Mouse (Mus musculus) lung, adult 18-20 months (tissue): ENCODE results near the gene P2ry14.
A peak's percentile ranks its signal among the peaks of the same experiment; 100 is the strongest.
"Not testable (repeated sequence)": the region's sequence is repeated elsewhere in the genome, so short reads cannot be mapped to it uniquely, and the experiment has no call there.

Experiments used
- DNase-seq, 2 experiments: peaks; one replicate each; pipeline ENCODE4 v3.0.0; 2022; ENCODE audit warnings: mixed read lengths in 2 of 2

The P2ry14 gene

GRCm38 (mm10) chr3:59141507-59142305 is 11.7 kb downstream of the P2ry14 start:
- no peak for DNase-seq

DNA sequence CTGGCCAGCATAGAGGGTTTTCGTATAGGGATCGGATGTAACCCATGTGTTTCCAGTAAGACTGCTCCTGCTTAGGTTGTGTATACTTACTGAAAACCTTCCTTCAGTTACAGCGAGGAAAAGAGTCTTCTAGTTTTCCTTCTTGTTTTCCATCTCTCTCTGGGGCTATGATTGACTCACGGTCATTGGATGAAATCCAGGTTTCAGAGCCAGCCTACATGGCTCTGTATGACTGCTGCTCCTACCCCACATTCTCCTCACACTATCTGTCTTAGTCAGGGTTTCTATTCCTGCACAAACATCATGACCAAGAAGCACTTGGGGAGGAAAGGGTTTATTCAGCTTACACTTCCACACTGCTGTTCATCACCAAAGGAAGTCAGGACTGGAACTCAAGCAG is 12.5 kb downstream of the P2ry14 start:
- not testable (repeated sequence) for DNase-seq

DNA sequence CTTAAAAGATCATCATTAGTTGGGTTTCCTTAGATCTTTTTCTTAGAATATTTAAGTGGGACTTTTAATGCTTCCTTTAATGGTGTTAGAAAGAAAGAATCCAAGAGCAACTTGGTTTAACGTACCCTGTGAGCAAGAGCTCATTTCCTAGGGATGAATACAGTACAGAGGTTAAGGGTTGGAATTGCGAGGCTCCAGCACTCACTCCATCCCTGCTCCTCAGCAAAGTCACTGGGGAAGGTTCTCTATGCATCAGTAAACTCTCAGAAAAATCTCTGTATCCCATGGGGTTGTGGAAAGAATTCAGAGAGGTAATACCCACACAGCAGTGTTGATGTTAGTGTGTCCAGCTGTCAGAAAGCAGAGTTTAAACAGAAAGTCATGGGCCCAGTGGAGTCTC is 13.3 kb downstream of the P2ry14 start:
- DNase-seq, result no peak

- DNase-seq, result no peak
Observed at GRCm38 (mm10) chr3:59139651-59140051, 13.8 kb downstream of the P2ry14 start.

DNA sequence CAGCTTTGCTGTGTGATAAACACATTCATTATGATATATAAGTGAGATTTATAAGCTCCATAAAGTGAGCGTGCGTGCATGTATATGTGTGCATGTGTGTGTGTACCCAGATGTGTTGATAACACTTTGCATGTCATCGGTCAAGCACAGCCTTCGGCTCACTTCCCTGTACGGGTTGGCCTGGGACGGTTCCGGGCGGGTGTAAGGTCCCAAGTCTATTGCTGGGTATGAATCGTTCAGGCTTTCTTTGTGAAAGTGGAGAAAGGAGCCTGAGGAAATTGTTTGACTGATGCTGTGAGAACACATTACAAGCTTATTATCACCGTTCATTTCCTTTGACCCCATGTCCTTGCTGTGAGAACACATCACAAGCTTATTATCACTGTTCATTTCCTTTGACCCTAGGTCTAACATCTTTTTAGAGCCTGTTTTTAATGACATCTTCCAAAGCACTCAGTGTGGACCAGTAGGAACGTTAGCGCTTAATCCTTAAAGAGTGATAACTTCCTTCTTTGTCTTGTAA is 14.4 kb downstream of the P2ry14 start:
- DNase-seq, result no peak

DNA sequence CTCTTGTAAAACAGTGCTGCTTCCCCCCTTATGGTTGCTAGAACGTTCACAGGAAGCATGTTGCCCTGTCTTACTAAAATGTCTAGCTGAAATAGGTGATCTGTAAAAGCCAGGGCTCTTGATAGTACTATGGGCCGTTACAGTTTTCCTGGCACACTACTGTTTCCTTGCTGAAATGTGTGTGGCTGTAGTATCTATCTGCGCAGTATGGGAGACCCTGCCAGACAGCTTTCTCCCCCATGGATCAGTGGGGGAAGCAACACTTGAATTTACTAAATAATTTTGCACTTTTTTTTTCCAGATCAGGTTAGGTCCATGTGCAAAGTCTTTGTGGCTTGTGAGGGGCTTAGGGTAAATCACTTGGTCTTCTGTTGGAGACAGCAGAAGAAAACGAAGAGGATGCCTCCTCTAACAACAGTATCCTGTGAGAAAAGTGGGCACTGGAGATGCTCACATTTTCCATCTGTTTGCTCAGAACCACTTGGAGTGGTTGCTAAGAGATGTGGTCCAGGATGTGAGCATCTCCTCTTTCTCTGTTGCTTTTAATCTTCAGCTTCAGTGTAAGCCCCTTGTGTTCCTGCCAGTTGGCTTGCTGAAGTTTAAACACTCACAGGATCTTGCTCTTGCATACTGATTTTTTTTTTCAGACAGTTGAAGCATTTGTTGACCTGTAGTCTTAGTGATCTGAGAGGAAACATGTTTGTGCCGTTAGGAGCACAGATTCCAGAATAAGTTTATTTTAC is 17.3 kb downstream of the P2ry14 start:
- DNase-seq, result no peak

GRCm38 (mm10) chr3:59133189-59133588 is 20.2 kb downstream of the P2ry14 start:
- DNase-seq, result no peak

GRCm38 (mm10) chr3:59131966-59132365 is 21.5 kb downstream of the P2ry14 start:
- DNase-seq, result no peak

GRCm38 (mm10) chr3:59131081-59131480 is 22.3 kb downstream of the P2ry14 start:
- DNase-seq, result no peak

DNA sequence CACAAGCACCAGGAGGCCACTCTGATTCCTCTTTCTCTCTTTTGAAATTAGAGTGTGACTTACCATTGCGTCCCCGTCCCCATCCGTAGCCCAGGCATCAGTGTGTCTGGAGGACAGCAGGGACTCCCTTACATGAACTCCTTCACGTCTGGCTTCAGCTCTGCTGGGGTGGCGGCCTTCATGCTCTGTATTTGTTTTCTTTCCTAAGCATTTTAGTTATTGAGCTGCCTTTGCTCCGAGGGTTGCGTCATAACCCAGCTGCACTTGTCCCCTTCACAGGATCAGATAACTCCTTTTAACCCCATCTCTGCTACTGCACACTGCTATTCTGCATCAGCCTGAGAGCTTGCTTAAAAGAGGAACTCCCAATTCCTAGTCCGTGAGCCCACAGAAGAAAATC is 23.0 kb downstream of the P2ry14 start:
- DNase-seq, result peak; percentile 29 to 35

GRCm38 (mm10) chr3:59129547-59129946 is 23.9 kb downstream of the P2ry14 start:
- DNase-seq, result no peak

DNA sequence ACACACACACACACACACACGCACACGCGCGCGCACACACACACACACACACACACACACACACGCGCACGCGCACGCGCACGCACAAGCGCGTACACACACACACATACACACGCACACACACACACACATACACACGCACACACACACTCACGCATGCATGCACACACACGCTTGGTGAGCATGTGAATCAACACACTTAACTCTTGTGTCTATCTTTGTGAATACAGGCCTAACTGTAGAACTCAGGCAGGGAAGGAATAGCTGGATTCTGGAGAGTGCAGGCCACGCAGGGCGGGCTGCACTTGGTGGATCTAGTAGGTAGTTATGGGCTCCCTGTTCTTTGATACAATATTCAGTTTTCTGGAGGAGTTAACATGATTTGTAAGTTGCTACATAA is 24.7 kb downstream of the P2ry14 start:
- DNase-seq, result no peak

DNA sequence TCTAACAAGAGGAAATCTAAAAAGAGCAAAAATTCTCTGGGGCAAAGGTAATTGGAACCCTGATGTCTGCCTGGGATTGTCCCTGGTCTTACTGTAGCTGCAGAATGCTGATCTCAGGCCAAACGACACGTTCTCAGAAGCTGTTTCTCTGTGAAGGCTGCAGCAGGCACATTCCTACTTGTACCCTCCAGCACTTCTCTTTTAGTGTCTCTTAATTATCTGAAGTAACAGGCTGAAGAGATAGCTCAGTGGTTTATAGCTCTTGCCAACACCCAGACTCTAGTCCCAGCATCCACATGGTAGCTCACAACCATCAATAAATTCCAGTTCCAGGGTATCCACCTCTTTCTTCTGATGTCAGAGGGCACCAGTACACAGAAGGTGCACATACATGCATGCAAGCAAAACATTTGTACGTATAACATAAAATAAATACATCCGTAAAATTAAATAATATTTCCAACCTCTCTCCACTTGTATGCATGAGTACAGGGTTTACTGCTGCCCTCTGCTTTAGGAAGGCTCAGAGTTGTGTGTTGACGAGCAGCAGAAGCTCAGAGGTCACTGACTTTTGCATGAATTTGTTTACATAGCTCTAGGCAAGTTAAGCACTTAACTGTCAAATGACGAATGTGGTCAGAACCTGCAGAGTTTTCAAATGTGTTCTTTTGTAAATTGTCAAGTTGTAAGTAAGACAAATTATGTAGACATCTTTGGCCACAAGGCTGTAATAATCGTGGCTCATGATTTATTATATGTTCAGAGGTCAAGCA is 27.4 kb downstream of the P2ry14 start:
- DNase-seq, result no peak

GRCm38 (mm10) chr3:59125022-59125421 is 28.4 kb downstream of the P2ry14 start:
- DNase-seq, result no peak

DNA sequence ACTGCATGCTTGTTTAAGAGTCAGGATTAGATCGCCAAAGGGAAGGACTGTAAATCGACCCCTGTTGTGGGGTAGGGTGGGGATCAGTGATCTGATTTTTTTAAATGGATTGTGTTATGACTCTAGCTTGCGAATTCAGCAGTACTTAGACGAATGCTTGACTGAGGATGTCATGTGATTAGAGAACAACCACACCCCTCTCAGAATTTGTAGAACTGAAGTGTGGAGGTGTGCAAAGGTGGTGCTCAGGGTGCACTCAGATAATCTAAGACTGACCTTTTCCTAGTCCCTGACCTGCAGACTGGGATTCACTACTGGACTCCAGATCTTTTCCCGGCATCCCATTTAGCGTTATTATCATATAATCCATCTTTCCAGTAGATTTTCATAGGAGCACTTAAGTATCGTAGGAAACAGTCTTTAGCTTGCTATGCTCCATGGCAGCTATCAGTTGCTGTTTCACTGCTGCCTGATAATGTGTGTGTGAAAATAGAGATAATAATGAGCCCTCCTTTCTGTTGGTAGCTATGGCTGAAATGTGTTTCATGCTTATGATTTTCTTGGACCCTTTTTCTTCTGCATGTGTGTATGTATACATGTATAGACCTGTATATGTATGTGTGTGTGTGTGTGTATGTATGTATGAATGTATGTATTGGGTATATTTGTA is 31.5 kb downstream of the P2ry14 start:
- DNase-seq, result no peak

DNA sequence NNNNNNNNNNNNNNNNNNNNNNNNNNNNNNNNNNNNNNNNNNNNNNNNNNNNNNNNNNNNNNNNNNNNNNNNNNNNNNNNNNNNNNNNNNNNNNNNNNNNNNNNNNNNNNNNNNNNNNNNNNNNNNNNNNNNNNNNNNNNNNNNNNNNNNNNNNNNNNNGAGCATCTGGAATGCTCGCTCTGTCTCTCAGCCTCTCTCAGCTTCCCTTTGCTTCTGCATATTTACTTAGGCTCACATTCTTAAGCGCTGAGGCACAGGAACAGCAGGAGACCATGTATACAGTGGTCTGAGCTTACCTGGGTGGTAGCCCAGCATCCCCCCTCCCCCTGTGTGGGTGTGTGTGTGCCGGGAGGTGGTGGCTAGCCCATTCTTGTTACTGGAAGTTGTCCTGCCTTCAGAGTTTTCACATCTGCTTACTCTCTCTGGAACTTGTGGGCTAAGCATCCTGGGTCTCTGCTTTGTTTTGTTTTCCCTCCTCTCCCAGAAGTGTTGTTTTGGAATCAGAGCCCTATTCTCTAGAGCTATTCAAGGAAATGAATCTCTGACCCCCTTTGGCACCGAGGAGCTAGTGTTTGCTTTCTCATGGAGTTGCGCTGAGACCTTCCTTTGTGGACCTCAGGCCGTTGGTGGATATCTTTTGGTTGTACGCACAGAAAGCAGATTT is 32.2 kb downstream of the P2ry14 start:
- no peak for DNase-seq

- peak in 1 of 2 experiments; percentile 23 for DNase-seq
Observed at GRCm38 (mm10) chr3:59113973-59114517, 39.4 kb downstream of the P2ry14 start.

DNA sequence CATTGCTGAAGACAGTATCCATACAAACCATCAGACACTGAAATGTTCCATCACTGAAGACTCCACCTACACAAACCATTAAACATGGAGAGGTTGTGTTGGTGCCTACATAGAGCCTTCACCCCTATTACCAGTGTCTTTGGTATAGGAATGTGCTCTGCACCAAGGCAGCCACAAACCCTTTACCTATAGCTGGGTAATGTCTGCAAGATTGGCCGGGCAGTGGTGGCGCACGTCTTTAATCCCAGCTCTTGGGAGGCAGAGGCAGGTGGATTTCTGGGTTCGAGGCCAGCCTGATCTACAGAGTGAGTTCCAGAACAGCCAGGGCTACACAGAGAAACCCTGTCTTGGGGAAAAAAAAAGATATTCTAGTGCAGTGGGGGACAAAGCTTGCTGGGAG is 40.1 kb downstream of the P2ry14 start:
- not testable (repeated sequence) for DNase-seq

DNA sequence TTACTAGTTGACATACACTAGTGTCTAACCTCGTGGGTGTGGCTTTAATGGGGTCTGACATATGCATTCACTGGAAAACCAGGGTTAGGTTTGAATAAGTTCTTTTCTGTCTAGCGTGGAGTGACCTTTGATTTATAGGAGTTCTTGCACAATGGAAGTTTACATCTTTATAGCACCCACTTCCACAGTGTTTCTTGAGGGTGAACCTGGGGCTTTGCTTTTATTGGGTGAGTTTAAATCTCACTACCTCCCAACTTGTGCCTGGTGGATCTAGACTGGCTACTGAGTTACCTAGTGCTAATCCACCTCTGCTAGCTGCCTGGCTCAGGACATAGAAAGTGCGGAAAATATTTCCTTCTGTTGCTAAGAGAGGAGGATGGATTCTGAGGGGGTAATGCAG is 41.5 kb downstream of the P2ry14 start:
- DNase-seq, result no peak

GRCm38 (mm10) chr3:59109834-59110233 is 43.6 kb downstream of the P2ry14 start:
- not testable (repeated sequence) for DNase-seq

GRCm38 (mm10) chr3:59107439-59107838 is 46.0 kb downstream of the P2ry14 start:
- DNase-seq, result no peak

DNA sequence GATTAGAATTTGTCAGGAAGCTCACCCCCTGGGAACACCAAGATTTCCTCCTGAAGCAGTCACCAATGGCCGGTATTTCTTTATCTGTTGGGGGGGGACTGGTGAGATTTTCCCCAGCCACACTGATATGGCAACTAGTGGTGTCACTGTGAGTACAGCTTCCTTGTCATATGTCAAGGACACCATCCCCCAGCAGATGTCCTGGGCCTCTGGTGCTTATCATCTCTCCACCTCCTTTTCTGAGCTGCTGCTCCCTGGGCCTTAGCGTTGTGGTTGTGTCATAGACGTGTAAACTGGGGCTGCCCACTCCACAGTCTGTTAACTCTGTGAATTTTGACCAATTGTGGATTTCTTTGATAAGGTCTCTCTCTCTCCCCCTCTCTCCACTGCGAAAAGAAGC is 49.0 kb downstream of the P2ry14 start:
- DNase-seq, result no peak
